Mouse (Mus musculus) CH12.LX (cell line): ENCODE measurements at regions not wholly inside any gene's neighbourhood (a gene's known extent, or its start where the extent isn't known, plus 50 kb on each side); places are given as distances from the start of the nearest gene placed in this dataset.
A peak's percentile ranks its signal among the peaks of the same experiment; 100 is the strongest.

ENCODE experiments used
- DNase-seq: peaks from one replicate; pipeline ENCODE4 v3.0.0-alpha.2; 2013; ENCODE audit errors: extremely low read depth
- H3K27ac ChIP-seq: 2 replicates; pipeline ENCODE4 v1.5.1; 2012; ENCODE audit warnings: low read depth, mild to moderate bottlenecking, control low read depth, moderate library complexity; ENCODE audit not compliant: insufficient read depth
- H3K27me3 ChIP-seq: replicated peaks from 2 replicates; pipeline ENCODE3; 2012; ENCODE audit warnings: inconsistent platforms
- H3K36me3 ChIP-seq, 2 experiments: replicated peaks in 1 of 2; 2 replicates each; pipeline versions ENCODE3 to v1.6.1; 2012; ENCODE audit warnings: inconsistent platforms in 1 of 2, low read length in 1 of 2, mild to moderate bottlenecking in 1 of 2, mixed read lengths in 1 of 2, moderate library complexity in 1 of 2; ENCODE audit not compliant: control insufficient read depth in 1 of 2, insufficient read depth in 1 of 2
- H3K4me1 ChIP-seq, 2 experiments: 2 replicates each; pipeline ENCODE4 v1.6.1; 2012; ENCODE audit warnings: inconsistent platforms in 1 of 2, moderate library complexity in 1 of 2; ENCODE audit not compliant: insufficient read depth in 2 of 2, control insufficient read depth in 1 of 2
- H3K4me2 ChIP-seq: 2 replicates; pipeline ENCODE4 v1.6.1; 2012; ENCODE audit warnings: low read depth, mild to moderate bottlenecking, control low read depth; ENCODE audit not compliant: poor library complexity, insufficient read depth, severe bottlenecking
- H3K4me3 ChIP-seq, 3 experiments: fragments of 150-350 bp in 1 of 3; sonication (generic) in 1 of 3; replicated peaks in 1 of 3; 2 replicates each; pipeline versions ENCODE3 to v1.5.1; 2011 to 2012; ENCODE audit warnings: low read depth in 2 of 3, low read length in 2 of 3, mild to moderate bottlenecking in 2 of 3, moderate library complexity in 2 of 3, control low read depth in 1 of 3, improper control_type of control experiment in 1 of 3, inconsistent platforms in 1 of 3, mixed read lengths in 1 of 3; ENCODE audit not compliant: poor library complexity in 1 of 3
- H3K79me2 ChIP-seq: replicated peaks from 2 replicates; pipeline ENCODE4 v1.6.1; 2012; ENCODE audit warnings: mild to moderate bottlenecking, moderate library complexity; ENCODE audit not compliant: control insufficient read depth, poor library complexity, insufficient read depth, severe bottlenecking; ENCODE audit errors: extremely low read depth
- H3K9ac ChIP-seq: 2 replicates; pipeline ENCODE4 v1.6.1; 2012; ENCODE audit warnings: low read depth, mild to moderate bottlenecking, control low read depth, moderate library complexity; ENCODE audit not compliant: insufficient read depth
- H3K9me3 ChIP-seq: replicated peaks from 2 replicates; pipeline ENCODE3; 2012; ENCODE audit warnings: low read length, inconsistent platforms, mixed read lengths
- BHLHE40 ChIP-seq: IDR thresholded peaks from 2 replicates; pipeline ENCODE4 v1.6.1; 2011; ENCODE audit warnings: mild to moderate bottlenecking, low read depth, low read length, improper control_type of control experiment
- CHD1 ChIP-seq: IDR thresholded peaks from 2 replicates; pipeline ENCODE4 v1.6.1; 2012; ENCODE audit warnings: low read depth, low read length, improper control_type of control experiment, inconsistent platforms
- CHD2 ChIP-seq: IDR thresholded peaks from 2 replicates; pipeline ENCODE4 v1.6.1; 2011; ENCODE audit warnings: low read length, improper control_type of control experiment
- CTCF ChIP-seq, 2 experiments: IDR thresholded peaks in 1 of 2; conservative IDR thresholded peaks in 1 of 2; 2 replicates each; pipeline ENCODE4 v1.5.1; 2011 to 2012; ENCODE audit warnings: low read depth in 2 of 2, low read length in 2 of 2, improper control_type of control experiment in 1 of 2, inconsistent platforms in 1 of 2, mild to moderate bottlenecking in 1 of 2, moderate library complexity in 1 of 2
- E2F4 ChIP-seq: IDR thresholded peaks from 2 replicates; pipeline ENCODE4 v1.6.1; 2011; ENCODE audit warnings: low read depth, low read length, improper control_type of control experiment; ENCODE audit not compliant: insufficient replicate concordance
- ELF1 ChIP-seq: IDR thresholded peaks from 2 replicates; pipeline ENCODE4 v1.6.1; 2014; ENCODE audit warnings: low read depth, mild to moderate bottlenecking, inconsistent platforms, low read length, improper control_type of control experiment
- EP300 ChIP-seq: IDR thresholded peaks from 2 replicates; pipeline ENCODE4 v1.6.1; 2011; ENCODE audit warnings: low read length, improper control_type of control experiment
- ETS1 ChIP-seq: conservative IDR thresholded peaks from 2 replicates; pipeline ENCODE4 v1.6.1; 2012; ENCODE audit warnings: low read depth, mild to moderate bottlenecking, inconsistent platforms, low read length, improper control_type of control experiment, moderate library complexity
- JUN ChIP-seq: IDR thresholded peaks from 2 replicates; pipeline ENCODE4 v1.6.1; 2011; ENCODE audit warnings: low read depth, mild to moderate bottlenecking, low read length, improper control_type of control experiment, moderate library complexity; ENCODE audit not compliant: insufficient read depth
- JUND ChIP-seq: conservative IDR thresholded peaks from 2 replicates; pipeline ENCODE4 v1.6.1; 2011; ENCODE audit warnings: low read depth, low read length, improper control_type of control experiment
- KAT2A ChIP-seq: IDR thresholded peaks from 2 replicates; pipeline ENCODE4 v1.6.1; 2012; ENCODE audit warnings: low read length, improper control_type of control experiment, inconsistent platforms; ENCODE audit not compliant: insufficient replicate concordance
- MAX ChIP-seq: IDR thresholded peaks from 2 replicates; pipeline ENCODE4 v1.6.1; 2011; ENCODE audit warnings: low read length, improper control_type of control experiment
- MAZ ChIP-seq: IDR thresholded peaks from 2 replicates; pipeline ENCODE4 v1.6.1; 2012; ENCODE audit warnings: low read depth, mild to moderate bottlenecking, inconsistent platforms, low read length, improper control_type of control experiment, moderate library complexity
- MEF2A ChIP-seq: IDR thresholded peaks from 2 replicates; pipeline ENCODE4 v1.6.1; 2014; ENCODE audit warnings: low read depth, mild to moderate bottlenecking, inconsistent platforms, low read length, improper control_type of control experiment, borderline replicate concordance
- MYC ChIP-seq: IDR thresholded peaks from 2 replicates; pipeline ENCODE4 v1.6.1; 2011; ENCODE audit warnings: low read depth, mild to moderate bottlenecking, improper control_type of control experiment, low read length
- NELFE ChIP-seq: IDR thresholded peaks from 2 replicates; pipeline ENCODE4 v1.6.1; 2011; ENCODE audit warnings: low read depth, low read length, improper control_type of control experiment
- NRF1 ChIP-seq: IDR thresholded peaks from 2 replicates; pipeline ENCODE4 v1.6.1; 2014; ENCODE audit warnings: low read depth, mild to moderate bottlenecking, inconsistent platforms, low read length, improper control_type of control experiment, moderate library complexity
- POLR2AphosphoS2 ChIP-seq: IDR thresholded peaks from 2 replicates; pipeline ENCODE4 v1.6.1; 2011; ENCODE audit warnings: low read depth, low read length, improper control_type of control experiment
- RAD21 ChIP-seq: IDR thresholded peaks from 2 replicates; pipeline ENCODE4 v1.6.1; 2011; ENCODE audit warnings: low read depth, mild to moderate bottlenecking, low read length, improper control_type of control experiment, moderate library complexity
- RCOR1 ChIP-seq: conservative IDR thresholded peaks from 2 replicates; pipeline ENCODE4 v1.6.1; 2012; ENCODE audit warnings: low read depth, mild to moderate bottlenecking, inconsistent platforms, low read length, improper control_type of control experiment
- SMC3 ChIP-seq: IDR thresholded peaks from 2 replicates; pipeline ENCODE4 v1.6.1; 2011; ENCODE audit warnings: low read depth, low read length, improper control_type of control experiment
- TBP ChIP-seq: conservative IDR thresholded peaks from 2 replicates; pipeline ENCODE4 v1.6.1; 2011; ENCODE audit warnings: low read depth, low read length, improper control_type of control experiment
- ZKSCAN1 ChIP-seq: IDR thresholded peaks from 2 replicates; pipeline ENCODE4 v1.6.1; 2012; ENCODE audit warnings: low read depth, inconsistent platforms, low read length, improper control_type of control experiment, borderline replicate concordance
- ZMIZ1 ChIP-seq: IDR thresholded peaks from 2 replicates; pipeline ENCODE4 v1.6.1; 2012; ENCODE audit warnings: low read depth, mild to moderate bottlenecking, inconsistent platforms, low read length, improper control_type of control experiment
- ZNF384 ChIP-seq: IDR thresholded peaks from 2 replicates; pipeline ENCODE4 v1.6.1; 2012; ENCODE audit warnings: low read depth, low read length, improper control_type of control experiment, inconsistent platforms
- dilution Hi-C: fragments of 300-500 bp; cut with MboI; formaldehyde crosslinking; loops from 2 replicates; pipeline ENCODE4 v1.14.3; 2020; ENCODE audit warnings: low sequenced_read_pairs; ENCODE audit not compliant: extremely low pct_unique_long_range_greater_than_20kb, extremely low pct_ligation_motif_present
- in situ Hi-C: fragments of 300-500 bp; cut with MboI; formaldehyde crosslinking; loops from 3 replicates; pipeline ENCODE4 v1.14.3; 2019; ENCODE audit warnings: low sequenced_read_pairs, low pct_ligation_motif_present, low pct_unique_long_range_greater_than_20kb, mixed read lengths

DNA sequence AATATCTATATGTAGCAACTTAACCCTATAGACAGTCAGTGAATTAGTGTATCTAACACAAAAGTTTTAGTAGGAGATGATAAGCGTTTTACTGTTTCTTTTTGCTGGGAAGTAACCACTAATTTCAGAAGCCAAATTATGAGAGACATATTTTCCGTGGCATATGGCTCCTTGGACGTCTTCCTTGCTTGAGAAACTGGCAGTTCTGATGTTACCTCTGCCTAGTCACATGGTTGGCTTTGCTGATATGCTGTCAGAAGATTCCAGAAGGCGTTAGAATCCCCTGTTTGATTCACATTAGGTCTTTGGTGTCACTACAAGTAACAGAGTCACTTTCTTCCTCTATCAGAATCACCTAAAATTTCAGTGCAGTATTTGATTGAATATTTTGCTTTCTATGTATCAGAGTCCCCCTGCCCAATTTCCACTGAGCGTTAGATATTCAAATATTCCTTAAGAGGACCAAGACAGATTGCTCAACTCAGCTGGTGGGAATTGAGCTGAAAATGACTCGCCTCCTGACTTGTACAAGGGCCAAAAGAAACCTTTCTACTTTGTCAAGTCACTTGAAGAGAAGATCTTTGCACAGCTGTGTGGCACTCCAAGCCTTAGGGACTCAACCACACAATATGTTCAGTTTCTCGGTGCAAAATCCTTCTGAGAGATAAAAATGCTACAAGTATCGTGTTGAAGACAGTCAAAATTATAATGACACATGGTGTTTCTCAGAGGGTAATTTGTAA is 178.2 kb upstream of the Syt1 start:
- peaks cover 0 to 41% of the 10 kb centered on the region in 2 experiments; a peak in 2 of 4 replicates for H3K4me1 ChIP-seq
- H3K36me3 ChIP-seq: no peaks in the 10 kb centered on the region
- H3K9me3 ChIP-seq: no peaks in the 10 kb centered on the region
- no peaks in the 10 kb centered on the region for H3K79me2 ChIP-seq
- H3K27ac ChIP-seq: no peak overlapping the region
- DNase-seq: peak; percentile 21
- H3K4me3 ChIP-seq: no peak overlapping the region
- in situ Hi-C loops (no loop called here), dilution Hi-C loops (no loop called here)
- no peak overlapping the region for H3K9ac ChIP-seq
- no peaks in the 10 kb centered on the region for H3K27me3 ChIP-seq
- no peak overlapping the region; the same call in 1 of the 2 replicates for H3K4me2 ChIP-seq
- TF ChIP-seq JUN (no peak), CHD1 (no peak), CHD2 (no peak), MAX (0 out of 2 replicates have a peak, but pooled peaks have one; percentile 16), ZKSCAN1 (no peak)

DNA sequence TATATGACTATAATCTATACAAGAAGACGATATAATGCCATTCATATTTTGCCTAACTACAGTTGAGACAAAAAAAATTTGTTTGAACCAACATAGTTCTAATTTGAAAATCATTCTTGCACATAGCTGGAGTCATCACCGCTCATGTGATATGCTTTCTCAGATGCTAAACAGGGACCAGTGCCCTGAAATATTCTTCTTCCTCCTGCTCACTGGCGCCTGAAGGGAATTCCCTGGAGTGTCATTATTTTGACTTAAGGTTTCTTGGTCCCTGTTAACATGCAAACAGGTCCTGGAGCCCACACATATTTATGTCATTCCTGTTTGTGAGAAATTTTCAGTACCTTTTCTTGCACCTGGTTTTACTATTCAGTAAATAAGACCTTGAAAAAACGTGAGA is 177.5 kb upstream of the Syt1 start:
- H3K9ac ChIP-seq: no peak overlapping the region
- in situ Hi-C loops: no loop called here
- dilution Hi-C loops: no loop called here

DNA sequence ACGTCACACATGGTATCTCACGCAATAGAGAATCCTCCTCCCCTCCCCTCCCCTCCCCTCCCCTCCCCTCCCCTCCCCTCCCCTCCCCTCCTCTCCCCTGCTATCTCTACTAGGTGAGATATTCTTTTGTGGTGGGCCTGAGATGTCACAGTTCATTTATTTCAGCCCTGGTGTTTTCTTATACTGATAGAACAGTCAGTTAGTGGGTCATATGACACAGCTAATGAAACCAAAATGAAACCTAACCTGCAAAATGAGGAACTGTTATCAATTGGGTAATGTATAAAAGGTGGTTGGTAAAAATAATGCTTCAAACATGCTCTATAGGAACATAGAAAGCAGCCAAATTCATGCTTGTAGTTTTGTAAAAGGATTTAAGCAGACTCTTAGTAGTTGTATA is 174.5 kb upstream of the Syt1 start:
- Histone ChIP-seq H3K4me3 (no peak overlapping the region), H3K9ac (no peak overlapping the region), H3K79me2 (no peaks in the 10 kb centered on the region), H3K4me1 (peaks cover 0 to 41% of the 10 kb centered on the region in 2 experiments; a peak in 2 of 4 replicates), H3K9me3 (no peaks in the 10 kb centered on the region), H3K27me3 (no peaks in the 10 kb centered on the region), H3K27ac (no peak overlapping the region), H3K4me2 (no peak overlapping the region), H3K36me3 (no peaks in the 10 kb centered on the region)
- DNase-seq: no peak
- in situ Hi-C loops (no loop called here), dilution Hi-C loops (no loop called here)
- no peak for TF ChIP-seq NELFE
- no peak for TF ChIP-seq E2F4
- TF ChIP-seq CTCF (conservative IDR thresholded peaks at IDR 0.05 in 1 of 2, IDR thresholded peaks at IDR 0.05 in 1 of 2; ENCODE audit: low read depth in 2 of 2, low read length in 2 of 2): no peak
- TF ChIP-seq ETS1: no peak
- TF ChIP-seq POLR2AphosphoS2: no peak
- TF ChIP-seq CHD1: no peak
- no peak for TF ChIP-seq MAZ
- no peak for TF ChIP-seq TBP
- no peak for TF ChIP-seq KAT2A
- TF ChIP-seq NRF1: no peak
- TF ChIP-seq ELF1: no peak
- TF ChIP-seq SMC3: no peak
- TF ChIP-seq MYC: no peak
- TF ChIP-seq MEF2A: no peak
- TF ChIP-seq RAD21: no peak
- TF ChIP-seq ZNF384: no peak
- no peak for TF ChIP-seq RCOR1
- TF ChIP-seq BHLHE40: no peak

More for the DNA sequence above, 177.5 kb upstream of the Syt1 start:
- Histone ChIP-seq H3K27me3 (no peaks in the 10 kb centered on the region), H3K79me2 (no peaks in the 10 kb centered on the region), H3K27ac (no peak overlapping the region), H3K36me3 (no peaks in the 10 kb centered on the region), H3K9me3 (no peaks in the 10 kb centered on the region), H3K4me3 (no peak overlapping the region), H3K4me1 (peaks cover 0 to 41% of the 10 kb centered on the region in 2 experiments; a peak in 2 of 4 replicates), H3K4me2 (no peak overlapping the region)
- TF ChIP-seq NELFE (no peak), ETS1 (peak; percentile 77; the same call in 1 of the 2 replicates), JUND (no peak), BHLHE40 (peak; percentile 67), CTCF (conservative IDR thresholded peaks at IDR 0.05 in 1 of 2, IDR thresholded peaks at IDR 0.05 in 1 of 2; ENCODE audit: low read depth in 2 of 2, low read length in 2 of 2) (no peak), MEF2A (peak; percentile 62), EP300 (peak; percentile 60), ZMIZ1 (no peak)
- DNase-seq: peak; percentile 68
